Mouse (Mus musculus) forebrain, embryonic 13.5 days (tissue): ENCODE measurements around the gene Nppb. TPM values are rescaled to one million over a fixed set of nuclear protein-coding genes. Genes with fewer than 3 reads are reported as not detected.

Experiments
- ATAC-seq: fragments of 200-750 bp; cut with Nextera tagmentation; 2 replicates; pipeline ENCODE4 v1.8.0; 2017
- H3K27ac ChIP-seq: fragments of 300-500 bp; sonication (generic); 2 replicates; pipeline ENCODE4 v1.5.1; 2015; ENCODE audit warnings: inconsistent platforms, mild to moderate bottlenecking, moderate library complexity
- H3K27me3 ChIP-seq: fragments of 300-500 bp; sonication (generic); 2 replicates; pipeline ENCODE4 v1.6.1; 2015; ENCODE audit warnings: mild to moderate bottlenecking, inconsistent platforms
- H3K36me3 ChIP-seq: fragments of 300-500 bp; sonication (generic); 2 replicates; pipeline ENCODE4 v1.6.1; 2015; ENCODE audit warnings: mild to moderate bottlenecking, inconsistent platforms; ENCODE audit not compliant: poor library complexity, severe bottlenecking
- H3K4me1 ChIP-seq: fragments of 300-500 bp; sonication (generic); 2 replicates; pipeline ENCODE4 v1.6.1; 2015; ENCODE audit warnings: inconsistent platforms
- H3K4me2 ChIP-seq: fragments of 300-500 bp; sonication (generic); 2 replicates; pipeline ENCODE4 v1.6.1; 2015; ENCODE audit warnings: inconsistent platforms, mild to moderate bottlenecking, moderate library complexity
- H3K4me3 ChIP-seq: fragments of 300-500 bp; sonication (generic); 2 replicates; pipeline ENCODE4 v1.5.1; 2015; ENCODE audit warnings: mild to moderate bottlenecking, inconsistent platforms
- H3K9ac ChIP-seq: fragments of 300-500 bp; sonication (generic); 2 replicates; pipeline ENCODE4 v1.6.1; 2015; ENCODE audit warnings: mild to moderate bottlenecking, inconsistent platforms
- H3K9me3 ChIP-seq: fragments of 300-500 bp; sonication (generic); replicated peaks from 2 replicates; pipeline ENCODE4 v1.6.1; 2016; ENCODE audit warnings: inconsistent platforms
- WGBS: fragments of 180-500 bp; shearing (Covaris S2); methylation state at CpG from one replicate; pipeline ENCODE4 v1.1.7; 2015; 5-methylcytosine and 5-hydroxymethylcytosine counted together
- polyA plus RNA-seq: library from polyadenylated mRNA; unstranded; fragments of >200 nt; fragmentation: Nextera tagmentation; extraction: Ambion mirVana; gene quantifications from 2 replicates; pipeline ENCODE4 v1.2.1, GENCODE M21; 2015

The Nppb gene
- polyA plus RNA-seq = not detected in 2 replicates

DNA sequence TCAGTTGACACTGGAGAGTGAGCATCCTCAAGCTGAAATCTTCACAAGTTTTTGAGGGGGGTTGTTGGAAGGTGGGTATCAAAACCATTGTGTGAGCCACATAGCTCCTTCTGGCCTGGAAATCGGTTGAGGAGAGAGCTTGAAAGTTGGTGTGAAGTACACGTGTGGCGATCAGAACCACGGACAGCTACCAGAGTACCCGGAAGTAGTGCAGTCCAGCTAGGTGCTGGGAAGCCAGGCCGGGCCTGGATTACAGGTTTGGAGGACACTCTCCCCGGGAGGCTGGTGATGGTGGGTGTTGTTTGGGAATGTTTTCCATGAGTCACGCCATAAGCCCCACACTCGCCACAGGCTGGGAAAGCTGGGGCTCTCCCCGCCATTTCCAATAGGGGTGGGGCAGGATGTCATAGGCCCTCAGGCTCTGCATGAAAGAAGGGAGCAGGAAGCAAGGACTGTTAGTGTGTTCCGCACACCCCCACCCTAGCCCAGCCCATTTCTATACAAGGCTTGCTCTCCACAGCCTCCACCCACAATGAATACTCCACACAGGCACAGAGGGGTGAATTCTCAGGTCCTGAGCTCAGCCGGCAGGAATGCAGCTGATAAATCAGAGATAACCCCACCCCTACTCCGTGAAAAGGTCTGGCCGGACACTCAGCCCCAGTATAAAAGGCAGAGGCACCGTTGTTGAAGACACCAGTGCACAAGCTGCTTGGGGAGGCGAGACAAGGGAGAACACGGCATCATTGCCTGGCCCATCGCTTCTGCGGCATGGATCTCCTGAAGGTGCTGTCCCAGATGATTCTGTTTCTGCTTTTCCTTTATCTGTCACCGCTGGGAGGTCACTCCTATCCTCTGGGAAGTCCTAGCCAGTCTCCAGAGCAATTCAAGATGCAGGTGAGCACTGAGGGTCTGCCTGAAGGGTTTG, at the start of gene Nppb:
TSS of gene Nppb (plus strand) at position 584 of the 928 bp plus-strand sequence.
- no peak for ATAC-seq
- 37% methylated on average over 20 of the region's 20 CpGs for WGBS
- no peaks in the 10 kb centered on the region for H3K4me1 ChIP-seq
- H3K9me3 ChIP-seq = no peaks in the 10 kb centered on the region
- no peak within 1 kb of the TSS for H3K9ac ChIP-seq
- H3K27ac ChIP-seq = no peak within 1 kb of the TSS
- no peak within 1 kb of the TSS for H3K4me2 ChIP-seq
- no peaks in the 10 kb centered on the region for H3K27me3 ChIP-seq
- no peaks in the 10 kb centered on the region for H3K36me3 ChIP-seq
- H3K4me3 ChIP-seq = no peak within 1 kb of the TSS

- Histone ChIP-seq H3K4me3 (peak overlapping the region; percentile 60), H3K4me1 (peaks cover 14% of the 10 kb centered on the region), H3K4me2 (peak overlapping the region; percentile 92), H3K36me3 (no peaks in the 10 kb centered on the region), H3K9me3 (no peaks in the 10 kb centered on the region), H3K27ac (0 out of 2 replicates have a peak overlapping the region, but pooled peaks have one; percentile 16), H3K27me3 (peaks cover 9% of the 10 kb centered on the region; the same call in 1 of the 2 replicates), H3K9ac (peak overlapping the region; percentile 73)
- WGBS = 22% methylated on average over 9 of the region's 9 CpGs
- no peak for ATAC-seq
Measured at GRCm38 (mm10) chr4:147935904-147936303, 49.7 kb upstream of the Nppb start.

DNA sequence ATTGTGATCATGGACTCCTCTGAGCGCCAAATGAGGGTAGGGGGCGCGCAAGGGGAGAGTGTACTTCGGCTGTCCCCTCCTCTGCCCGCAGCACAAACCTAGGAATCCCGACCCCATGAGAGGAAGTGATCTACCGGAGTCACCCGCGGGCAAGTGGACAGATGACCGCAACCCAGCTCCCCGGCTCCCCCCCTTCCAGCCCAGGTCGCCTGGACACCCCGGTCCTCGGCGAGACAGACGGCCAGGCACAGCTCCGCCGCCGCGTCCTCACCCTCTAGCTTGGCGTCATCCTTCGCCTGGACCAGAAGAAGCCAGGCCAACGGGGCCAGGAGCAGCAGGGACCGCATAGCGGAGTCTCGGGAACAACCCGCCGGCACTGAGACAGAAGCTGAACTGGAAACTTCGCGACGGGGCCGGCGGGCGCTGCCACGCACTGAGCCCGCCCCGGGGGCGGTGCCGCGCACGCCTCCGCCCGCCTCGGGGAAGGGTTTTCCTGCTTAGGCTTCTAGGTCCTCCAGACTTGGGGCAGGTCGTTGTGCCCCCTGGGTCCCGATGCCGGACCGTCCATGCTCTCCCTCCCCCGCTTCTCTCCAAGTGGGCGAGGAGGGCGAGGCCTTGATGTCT, 49.1 kb upstream of the Nppb start, which contains the start of gene Plod1:
TSS of gene Plod1 (minus strand) at position 437 of the 624 bp plus-strand sequence.
- 0 out of 2 replicates have a peak within 1 kb of the TSS, but pooled peaks have one; percentile 16 for H3K27ac ChIP-seq
- peaks cover 16% of the 10 kb centered on the region for H3K4me1 ChIP-seq
- H3K27me3 ChIP-seq = peaks cover 9% of the 10 kb centered on the region; the same call in 1 of the 2 replicates
- H3K36me3 ChIP-seq = no peaks in the 10 kb centered on the region
- peak within 1 kb of the TSS; percentile 60 for H3K4me3 ChIP-seq
- no peaks in the 10 kb centered on the region for H3K9me3 ChIP-seq
- WGBS = under 1% methylated on average over 51 of the region's 51 CpGs
- H3K4me2 ChIP-seq = peak within 1 kb of the TSS; percentile 92
- peak within 1 kb of the TSS; percentile 73 for H3K9ac ChIP-seq
- ATAC-seq = peak; percentile 60

DNA sequence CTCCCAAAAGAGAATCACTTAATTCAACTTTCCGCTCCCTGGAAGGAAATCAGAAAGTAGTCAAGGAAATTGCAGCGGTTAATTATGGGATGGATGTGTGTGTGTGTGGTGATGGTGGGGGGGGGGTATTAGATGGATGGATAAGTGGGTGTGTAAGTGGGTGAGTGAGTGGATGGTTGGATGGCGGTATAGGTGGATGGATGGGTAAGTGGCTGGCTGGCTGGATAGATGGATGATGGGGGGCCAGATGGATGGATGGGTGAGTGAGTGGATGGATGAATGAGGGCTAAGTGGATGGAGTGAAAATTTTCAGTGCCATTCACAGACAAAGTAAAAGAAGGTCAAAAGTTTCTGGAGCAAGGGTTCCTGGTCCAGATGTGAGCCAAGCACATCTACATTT, 48.6 kb upstream of the Nppb start:
- Histone ChIP-seq H3K27me3 (peaks cover 9% of the 10 kb centered on the region; the same call in 1 of the 2 replicates), H3K9me3 (no peaks in the 10 kb centered on the region), H3K4me3 (peak overlapping the region; percentile 60), H3K4me1 (peaks cover 21% of the 10 kb centered on the region), H3K4me2 (peak overlapping the region; percentile 92), H3K27ac (no peak overlapping the region), H3K36me3 (no peaks in the 10 kb centered on the region), H3K9ac (peak overlapping the region; percentile 73)
- WGBS = 39% methylated on average over 3 of the region's 3 CpGs
- ATAC-seq = no peak

DNA sequence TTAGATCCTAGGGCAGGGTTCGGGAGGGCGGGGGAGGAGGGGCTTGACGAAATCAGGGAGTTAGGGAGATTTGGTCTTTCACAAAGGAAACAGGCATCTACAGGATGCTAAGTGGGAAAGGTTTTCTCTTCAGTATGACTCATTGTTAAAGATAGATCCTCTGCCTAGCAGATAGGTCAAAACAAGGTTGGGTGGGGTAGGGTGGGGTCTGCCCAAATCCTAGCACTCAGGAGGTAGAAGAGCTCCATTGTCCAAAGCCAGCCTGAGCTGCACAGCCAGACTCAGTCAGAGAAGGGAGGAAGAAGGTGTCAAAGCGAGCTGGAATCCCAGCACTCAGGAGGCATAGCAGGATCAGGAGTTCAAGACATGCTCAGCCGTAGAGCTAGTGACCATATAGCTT, 48.1 kb upstream of the Nppb start:
- H3K9me3 ChIP-seq = no peaks in the 10 kb centered on the region
- no peak for ATAC-seq
- H3K4me1 ChIP-seq = peaks cover 26% of the 10 kb centered on the region
- H3K27ac ChIP-seq = no peak overlapping the region
- no peak overlapping the region for H3K4me3 ChIP-seq
- 45% methylated on average over 5 of the region's 5 CpGs for WGBS
- H3K36me3 ChIP-seq = no peaks in the 10 kb centered on the region
- H3K27me3 ChIP-seq = peaks cover 9% of the 10 kb centered on the region; the same call in 1 of the 2 replicates
- no peak overlapping the region for H3K4me2 ChIP-seq
- H3K9ac ChIP-seq = no peak overlapping the region

- H3K4me1 ChIP-seq = peaks cover 35% of the 10 kb centered on the region
- H3K36me3 ChIP-seq = 0 out of 2 replicates have a peak, but pooled peaks cover 6% of the 10 kb centered on the region
- H3K4me3 ChIP-seq = no peak overlapping the region
- 77% methylated on average over 14 of the region's 14 CpGs for WGBS
- H3K27me3 ChIP-seq = peaks cover 9% of the 10 kb centered on the region; the same call in 1 of the 2 replicates
- H3K9ac ChIP-seq = no peak overlapping the region
- ATAC-seq = no peak
- no peak overlapping the region for H3K4me2 ChIP-seq
- H3K9me3 ChIP-seq = no peaks in the 10 kb centered on the region
- no peak overlapping the region for H3K27ac ChIP-seq
Measured at GRCm38 (mm10) chr4:147938148-147939096, 47.2 kb upstream of the Nppb start.

- Histone ChIP-seq H3K9me3 (no peaks in the 10 kb centered on the region), H3K4me2 (peak overlapping the region; percentile 100), H3K27ac (peak overlapping the region; percentile 63), H3K4me3 (peak overlapping the region; percentile 93; the same call in 1 of the 2 replicates), H3K36me3 (peaks cover 23% of the 10 kb centered on the region), H3K27me3 (peaks cover 9% of the 10 kb centered on the region; the same call in 1 of the 2 replicates), H3K4me1 (peaks cover 36% of the 10 kb centered on the region), H3K9ac (no peak overlapping the region)
- ATAC-seq = peak; percentile 17; the same call in 1 of the 2 replicates
- 38% methylated on average over 9 of the region's 9 CpGs for WGBS
Measured at GRCm38 (mm10) chr4:147940111-147940510, 45.5 kb upstream of the Nppb start.

DNA sequence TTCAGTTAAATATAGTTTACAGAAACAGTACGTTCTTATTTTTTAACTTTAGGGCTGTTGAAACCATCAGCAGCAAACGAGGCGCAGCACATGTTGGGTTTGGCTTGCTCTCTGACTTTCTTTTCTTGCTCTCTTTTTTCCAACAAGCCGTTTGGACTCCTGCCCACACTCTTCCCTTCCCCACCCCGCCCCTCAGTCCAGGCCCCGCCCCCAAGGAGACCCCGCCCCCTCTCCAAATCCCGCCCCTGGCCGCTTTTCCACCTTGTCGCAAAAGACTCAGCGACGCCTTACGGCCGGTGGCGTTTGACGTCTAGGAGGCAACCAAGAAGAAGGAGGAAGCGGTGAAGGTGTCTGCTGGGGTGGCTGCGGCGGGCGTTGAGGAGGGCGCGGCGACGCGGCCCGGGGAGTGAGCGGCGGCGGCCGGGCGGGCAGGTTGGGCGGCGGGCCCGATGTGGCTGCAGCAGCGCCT, 45.0 kb upstream of the Nppb start, which contains the start of gene 2510039O18Rik:
TSS of gene 2510039O18Rik (plus strand) at position 320 of the 469 bp plus-strand sequence.
- Histone ChIP-seq H3K27me3 (peaks cover 9% of the 10 kb centered on the region; the same call in 1 of the 2 replicates), H3K9ac (peak within 1 kb of the TSS; percentile 93), H3K27ac (peak within 1 kb of the TSS; percentile 63), H3K4me1 (peaks cover 36% of the 10 kb centered on the region), H3K4me2 (peak within 1 kb of the TSS; percentile 100), H3K36me3 (peaks cover 28% of the 10 kb centered on the region), H3K4me3 (peak within 1 kb of the TSS; percentile 93), H3K9me3 (no peaks in the 10 kb centered on the region)
- peak; percentile 72 for ATAC-seq
- WGBS = under 1% methylated on average over 34 of the region's 35 CpGs

DNA sequence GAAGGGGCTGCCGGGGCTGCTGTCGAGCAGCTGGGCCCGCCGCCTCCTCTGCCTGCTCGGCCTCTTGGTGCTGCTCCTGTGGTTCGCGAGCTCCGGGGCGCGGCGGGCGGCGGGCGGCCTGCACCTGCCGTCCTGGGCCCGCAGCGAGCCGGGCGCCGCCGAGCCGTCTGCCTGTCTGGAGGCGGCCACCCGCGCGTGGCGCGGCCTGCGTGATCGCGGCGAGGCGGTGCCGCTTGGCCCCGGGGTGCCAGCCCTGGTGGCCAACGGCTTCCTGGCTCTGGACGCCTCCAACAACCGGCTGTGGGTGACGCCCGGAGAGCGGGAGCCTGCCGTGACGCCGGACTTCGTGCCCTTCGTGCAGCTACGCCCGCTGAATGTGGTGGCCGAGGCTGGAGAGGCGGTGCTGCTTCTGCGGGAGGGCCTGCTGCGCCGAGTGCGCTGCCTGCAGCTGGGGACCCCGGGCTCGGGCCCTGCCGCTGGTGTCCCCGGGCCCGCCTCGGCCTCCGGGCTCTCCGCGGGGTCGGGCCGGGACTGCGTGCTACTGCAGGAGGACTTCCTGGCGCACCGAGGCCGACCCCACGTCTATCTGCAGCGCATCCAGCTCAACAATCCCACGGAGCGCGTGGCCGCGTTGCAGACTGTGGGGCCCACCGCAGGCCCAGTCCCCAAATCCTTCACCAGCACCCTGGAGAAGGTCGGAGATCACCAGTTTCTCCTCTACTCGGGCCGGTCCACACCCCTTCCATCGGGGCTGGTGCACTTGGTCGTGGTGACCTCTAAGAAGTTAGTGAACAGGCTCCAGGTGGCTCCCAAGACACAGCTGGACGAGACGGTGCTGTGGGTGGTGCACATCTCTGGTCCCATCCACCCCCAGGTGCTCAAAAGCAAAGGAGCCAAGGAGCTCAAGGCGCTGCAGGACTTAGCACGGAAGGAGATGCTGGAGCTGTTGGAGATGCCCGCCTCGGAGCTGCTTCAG, 44.3 kb upstream of the Nppb start:
- ATAC-seq = peak; percentile 63
- WGBS = 9% methylated on average over 71 of the region's 88 CpGs
- Histone ChIP-seq H3K27me3 (peaks cover 9% of the 10 kb centered on the region; the same call in 1 of the 2 replicates), H3K36me3 (peaks cover 35% of the 10 kb centered on the region), H3K4me3 (peak overlapping the region; percentile 93), H3K9ac (peak overlapping the region; percentile 93), H3K9me3 (no peaks in the 10 kb centered on the region), H3K27ac (peak overlapping the region; percentile 51), H3K4me2 (peak overlapping the region; percentile 100), H3K4me1 (peaks cover 31% of the 10 kb centered on the region)

GRCm38 (mm10) chr4:147943005-147943404, 42.6 kb upstream of the Nppb start:
- 86% methylated on average over 1 of the region's 1 CpGs for WGBS
- peaks cover 51% of the 10 kb centered on the region for H3K36me3 ChIP-seq
- no peak overlapping the region for H3K9ac ChIP-seq
- H3K4me3 ChIP-seq = no peak overlapping the region
- H3K4me1 ChIP-seq = peaks cover 34% of the 10 kb centered on the region
- peak overlapping the region; percentile 100 for H3K4me2 ChIP-seq
- no peaks in the 10 kb centered on the region for H3K9me3 ChIP-seq
- 0 out of 2 replicates have a peak, but pooled peaks cover 5% of the 10 kb centered on the region for H3K27me3 ChIP-seq
- no peak overlapping the region for H3K27ac ChIP-seq
- no peak for ATAC-seq
